Mouse (Mus musculus): ENCODE data around the gene Gria3. TPM values are rescaled to one million over a fixed set of nuclear protein-coding genes. Genes with fewer than 3 reads are reported as not detected.

Gria3 gene
- total RNA-seq (2015) (64.7 and 66.8 TPM in 2 replicates), total RNA-seq (2017) (36.9 and 43.7 TPM in 2 replicates)

GRCm38 (mm10) chrX:41400058-41400904, at the start of gene Gria3:
Gene Gria3 (plus strand): TSS chrX:41400854.
- peak; percentile 51 for ATAC-seq (ENCODE audit: poor library complexity, severe bottlenecking)

DNA sequence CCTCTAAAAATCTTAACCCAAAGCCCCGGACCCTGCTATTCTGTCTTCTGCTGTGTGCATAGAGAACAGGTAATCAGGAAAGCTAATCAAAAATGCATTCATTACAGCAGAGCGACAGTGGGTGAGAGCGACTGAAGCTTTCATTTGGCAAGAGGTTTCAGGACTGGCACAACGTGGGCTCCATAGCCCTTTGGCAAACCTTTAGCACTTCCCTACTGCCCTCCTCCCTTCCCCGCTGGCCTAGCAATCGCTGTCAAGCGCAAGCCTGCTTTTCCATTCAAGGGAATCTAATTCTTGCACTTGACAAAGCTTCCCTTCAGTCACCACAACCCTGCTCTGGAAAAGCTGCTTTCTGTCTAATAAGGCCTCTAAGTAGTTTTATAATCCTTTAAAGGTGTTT, 13.6 kb upstream of the Gria3 start:
- ATAC-seq (ENCODE audit: poor library complexity, severe bottlenecking): no peak

DNA sequence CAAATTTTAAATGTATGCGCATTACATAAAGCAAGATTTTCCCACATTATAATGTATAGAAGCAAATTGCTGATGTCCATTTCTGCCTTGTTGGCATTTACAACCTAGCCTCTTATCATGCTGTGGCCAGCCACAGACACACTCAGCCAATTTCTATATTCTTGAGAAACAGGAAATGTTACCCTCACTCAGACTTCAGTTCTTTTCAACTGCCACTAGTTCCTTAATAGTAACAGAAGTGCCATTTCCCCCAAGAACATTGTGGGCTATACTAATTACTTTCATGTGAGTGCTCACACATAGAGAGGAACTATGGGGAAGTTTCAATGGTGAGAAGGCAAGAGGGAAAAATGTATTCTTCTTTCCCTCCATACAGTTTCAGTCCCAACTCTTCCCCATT, 11.6 kb upstream of the Gria3 start:
- peak; percentile 95 for ATAC-seq (ENCODE audit: poor library complexity, severe bottlenecking)

- ATAC-seq (ENCODE audit: poor library complexity, severe bottlenecking): no peak
Observed at GRCm38 (mm10) chrX:41398482-41398881, 2.2 kb upstream of the Gria3 start.

DNA sequence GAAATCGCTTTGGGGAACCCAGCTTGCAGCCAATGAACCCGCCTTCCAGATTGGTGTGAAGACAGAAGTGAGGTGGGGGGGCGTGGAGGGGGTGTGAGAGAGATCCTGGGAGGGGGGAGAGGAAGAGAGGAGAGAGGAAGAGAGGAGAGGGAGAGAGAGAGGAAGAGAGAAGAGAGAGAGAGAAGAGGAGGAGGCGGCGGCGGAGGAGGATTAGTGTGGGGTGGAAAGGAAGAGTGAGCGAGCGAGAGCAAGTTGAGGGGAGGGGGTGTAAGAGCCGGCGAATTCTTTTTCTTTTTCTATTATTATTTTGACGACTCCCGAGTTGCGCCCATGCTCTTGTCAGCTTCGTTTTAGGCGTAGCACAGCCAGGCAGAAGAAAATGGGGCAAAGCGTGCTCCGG, 532 bp downstream of the Gria3 start:
- no peak for ATAC-seq (ENCODE audit: poor library complexity, severe bottlenecking)

DNA sequence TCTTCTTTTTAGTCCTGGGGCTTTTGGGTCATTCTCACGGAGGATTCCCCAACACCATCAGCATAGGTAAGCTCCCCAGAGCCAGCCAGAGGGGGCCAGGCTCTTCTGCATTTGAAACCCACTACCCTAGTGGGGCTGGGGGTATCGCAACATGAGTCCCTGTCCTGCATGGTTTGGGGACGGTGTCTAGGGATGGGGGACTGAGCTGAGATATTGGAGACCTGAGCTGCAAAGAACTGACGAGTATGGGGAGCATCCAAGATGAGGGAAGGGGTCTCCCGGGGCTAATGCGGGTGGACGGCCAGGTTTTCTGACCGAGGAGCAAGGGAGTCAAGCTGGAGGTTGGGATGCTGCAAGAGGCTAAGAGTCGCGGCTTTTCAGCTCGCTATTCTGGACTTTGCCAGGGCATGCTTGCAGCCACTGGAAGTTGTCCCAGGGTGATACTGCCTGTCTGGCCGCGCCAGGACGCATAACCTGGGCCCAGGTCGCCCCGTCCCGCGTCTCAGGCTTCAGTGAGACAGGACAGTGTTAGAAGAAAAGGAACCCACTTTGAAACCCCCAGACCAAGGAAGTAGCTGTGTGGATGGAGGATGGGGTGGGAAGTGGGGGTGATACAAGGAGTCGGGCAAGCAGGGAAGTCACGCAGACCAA, 1.1 kb downstream of the Gria3 start:
- peak; percentile 53 for ATAC-seq (ENCODE audit: poor library complexity, severe bottlenecking)

DNA sequence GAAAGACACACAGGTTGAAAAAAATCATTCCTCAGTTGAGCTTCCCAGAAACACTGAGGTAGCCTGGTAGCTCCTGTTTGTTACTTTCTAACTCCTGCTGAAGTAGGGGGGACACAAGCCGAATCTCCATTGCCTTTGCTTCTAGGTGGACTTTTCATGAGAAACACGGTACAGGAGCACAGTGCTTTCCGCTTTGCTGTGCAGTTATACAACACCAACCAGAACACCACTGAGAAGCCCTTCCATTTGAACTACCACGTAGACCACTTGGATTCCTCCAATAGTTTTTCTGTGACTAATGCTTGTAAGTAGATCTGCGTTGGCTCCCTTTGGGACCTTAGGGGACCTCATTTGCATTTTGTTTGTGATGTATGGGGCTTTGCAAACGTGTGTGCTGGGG, 2.0 kb downstream of the Gria3 start:
- no peak for ATAC-seq (ENCODE audit: poor library complexity, severe bottlenecking)

- no peak for ATAC-seq (ENCODE audit: poor library complexity, severe bottlenecking)
Observed at GRCm38 (mm10) chrX:41406288-41406687, 5.6 kb downstream of the Gria3 start.

GRCm38 (mm10) chrX:41409791-41410190, 9.1 kb downstream of the Gria3 start:
- no peak for ATAC-seq (ENCODE audit: poor library complexity, severe bottlenecking)

DNA sequence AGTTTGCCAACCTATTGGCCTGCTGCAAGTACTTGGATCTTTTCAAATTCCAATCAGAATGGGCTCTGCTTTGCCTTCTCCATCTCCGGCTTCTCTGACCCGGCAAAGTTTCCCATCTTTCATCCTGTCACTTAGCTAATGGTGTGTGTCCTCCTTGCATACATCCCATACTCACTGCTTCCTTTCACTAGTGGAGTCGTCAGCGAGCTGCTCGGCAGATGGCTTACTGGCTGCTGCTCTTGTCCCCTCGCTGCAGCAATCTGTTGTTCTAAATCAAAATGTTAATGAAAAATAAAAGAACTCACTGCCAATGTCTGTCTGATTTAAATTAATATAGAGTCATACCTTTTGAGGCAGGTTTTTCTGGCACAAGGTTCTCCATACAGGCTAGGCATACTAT, 25.0 kb downstream of the Gria3 start:
- no peak for ATAC-seq (ENCODE audit: poor library complexity, severe bottlenecking)

- no peak for ATAC-seq (ENCODE audit: poor library complexity, severe bottlenecking)
Observed at GRCm38 (mm10) chrX:41428011-41428410, 27.4 kb downstream of the Gria3 start.

GRCm38 (mm10) chrX:41435541-41435940, 34.9 kb downstream of the Gria3 start:
- ATAC-seq (ENCODE audit: poor library complexity, severe bottlenecking): no peak

GRCm38 (mm10) chrX:41438841-41439240, 38.2 kb downstream of the Gria3 start:
- ATAC-seq (ENCODE audit: poor library complexity, severe bottlenecking): no peak

DNA sequence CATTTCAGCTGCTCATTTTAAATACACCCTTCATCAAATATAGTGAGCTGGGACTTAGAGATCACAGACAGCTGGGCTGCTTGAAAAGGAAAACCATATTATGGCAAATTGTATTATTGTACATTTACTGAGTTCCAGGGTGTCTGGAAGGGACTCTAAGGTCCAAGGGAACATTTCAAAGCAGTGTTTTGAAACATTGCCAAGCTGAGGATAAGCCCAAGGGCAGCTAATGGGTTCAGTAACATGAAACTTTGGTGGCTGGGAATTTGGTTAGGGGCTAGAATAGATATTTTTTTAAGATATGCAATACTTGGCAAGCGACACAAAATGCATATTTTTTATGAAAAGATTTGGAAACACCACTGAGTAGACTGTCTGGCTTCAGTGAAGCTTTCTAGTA, 48.2 kb downstream of the Gria3 start:
- ATAC-seq (ENCODE audit: poor library complexity, severe bottlenecking): no peak

- no peak for ATAC-seq (ENCODE audit: poor library complexity, severe bottlenecking)
Observed at GRCm38 (mm10) chrX:41477486-41477885, 76.8 kb downstream of the Gria3 start.

GRCm38 (mm10) chrX:41496528-41496927, 95.9 kb downstream of the Gria3 start:
- no peak for ATAC-seq (ENCODE audit: poor library complexity, severe bottlenecking)

DNA sequence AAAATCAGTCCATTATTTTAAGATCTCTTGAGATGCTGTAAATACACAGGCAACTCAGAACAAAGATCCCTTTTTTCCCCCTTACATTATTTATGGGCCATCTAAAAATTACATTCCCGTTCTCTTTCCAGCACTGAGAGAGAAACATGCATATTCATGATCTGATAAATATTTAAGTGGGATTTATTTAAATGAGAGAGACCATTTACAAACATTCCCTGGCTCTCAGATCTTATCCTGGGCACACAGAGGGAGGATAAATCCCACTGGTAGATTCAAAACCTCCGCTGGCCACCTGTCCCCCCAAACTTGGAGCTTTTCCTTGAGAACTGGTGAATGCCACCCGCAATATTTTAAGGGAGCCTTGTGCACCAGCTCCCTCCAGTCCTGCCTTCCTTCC, 104.7 kb downstream of the Gria3 start:
- ATAC-seq (ENCODE audit: poor library complexity, severe bottlenecking): no peak

DNA sequence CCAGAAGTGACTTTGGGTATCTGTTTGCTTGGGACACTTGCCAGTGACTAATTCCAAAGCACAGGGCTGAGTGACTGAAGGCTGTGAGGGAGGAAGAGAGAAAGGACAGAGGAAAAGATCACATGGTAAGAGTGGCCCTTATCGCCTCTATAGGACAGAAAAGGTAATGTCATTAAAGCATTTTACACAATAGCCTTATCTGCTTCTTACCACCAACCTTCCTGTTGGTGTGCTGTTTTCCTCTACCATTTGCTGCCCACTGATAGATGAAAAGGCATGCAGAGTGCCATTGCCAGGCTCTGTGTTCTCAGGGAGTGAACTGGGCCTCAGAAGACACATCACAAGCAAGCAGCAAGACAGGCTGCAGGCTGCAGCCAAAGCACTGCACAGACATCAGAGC, 107.3 kb downstream of the Gria3 start:
- no peak for ATAC-seq (ENCODE audit: poor library complexity, severe bottlenecking)

- no peak for ATAC-seq (ENCODE audit: poor library complexity, severe bottlenecking)
Observed at GRCm38 (mm10) chrX:41514982-41515381, 114.3 kb downstream of the Gria3 start.

- 0 out of 2 replicates have a peak, but pooled peaks have one; percentile 35 for ATAC-seq (ENCODE audit: poor library complexity, severe bottlenecking)
Observed at GRCm38 (mm10) chrX:41532511-41532910, 131.9 kb downstream of the Gria3 start.

DNA sequence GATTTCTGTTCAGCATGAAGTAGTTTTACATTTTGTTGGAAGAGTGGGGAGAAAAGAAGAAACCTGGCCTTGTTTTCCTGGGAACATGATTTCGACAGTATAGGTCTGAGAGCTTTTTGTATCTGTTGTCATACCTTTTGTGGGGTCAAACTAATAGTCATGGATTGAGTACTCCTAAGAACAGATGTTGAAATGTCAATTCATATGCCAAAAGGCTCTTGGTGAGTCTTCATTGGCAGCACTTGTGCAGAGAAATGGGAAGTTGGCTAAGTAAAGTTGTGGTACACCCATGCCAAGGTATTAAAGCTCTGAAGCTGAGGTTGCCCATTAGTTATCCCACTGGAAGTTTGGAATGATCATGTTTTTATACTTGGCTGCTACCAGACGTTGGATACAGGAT, 135.2 kb downstream of the Gria3 start:
- ATAC-seq (ENCODE audit: poor library complexity, severe bottlenecking): no peak

Data from megakaryocyte, adult 5-6 weeks (primary cell).